Mouse (Mus musculus): ENCODE results near the gene Mfsd11.

Gene Mfsd11

GRCm38 (mm10) chr11:116852291-116852890, at the start of gene Mfsd11:
TSS of gene Mfsd11 (plus strand) at chr11:116852440.
- no peak for DNase-seq (ENCODE audit: low read depth, low spot score)

GRCm38 (mm10) chr11:116802709-116803108, 49.5 kb upstream of the Mfsd11 start:
- DNase-seq (ENCODE audit: low read depth, low spot score), result no peak

GRCm38 (mm10) chr11:116806136-116807071, 45.8 kb upstream of the Mfsd11 start:
- DNase-seq (ENCODE audit: low read depth, low spot score), result no peak

- DNase-seq (ENCODE audit: low read depth, low spot score), result peak; percentile 43
These were observed 45.1 kb upstream of the Mfsd11 start for GRCm38 (mm10) chr11:116807116-116807515.

GRCm38 (mm10) chr11:116807526-116807925, 44.7 kb upstream of the Mfsd11 start:
- DNase-seq (ENCODE audit: low read depth, low spot score), result no peak

GRCm38 (mm10) chr11:116807938-116808606, 44.2 kb upstream of the Mfsd11 start:
- peak; percentile 82 for DNase-seq (ENCODE audit: low read depth, low spot score)

GRCm38 (mm10) chr11:116808811-116809395, 43.3 kb upstream of the Mfsd11 start:
- no peak for DNase-seq (ENCODE audit: low read depth, low spot score)

- DNase-seq (ENCODE audit: low read depth, low spot score), result no peak
These were observed 42.7 kb upstream of the Mfsd11 start for GRCm38 (mm10) chr11:116809520-116809919.

- no peak for DNase-seq (ENCODE audit: low read depth, low spot score)
These were observed 41.7 kb upstream of the Mfsd11 start for GRCm38 (mm10) chr11:116810528-116810927.

GRCm38 (mm10) chr11:116810983-116811901, 41.0 kb upstream of the Mfsd11 start:
- peak; percentile 82 for DNase-seq (ENCODE audit: low read depth, low spot score)

GRCm38 (mm10) chr11:116812793-116813529, 39.3 kb upstream of the Mfsd11 start:
- DNase-seq (ENCODE audit: low read depth, low spot score), result no peak

GRCm38 (mm10) chr11:116813610-116814009, 38.6 kb upstream of the Mfsd11 start:
- no peak for DNase-seq (ENCODE audit: low read depth, low spot score)

- no peak for DNase-seq (ENCODE audit: low read depth, low spot score)
These were observed 38.0 kb upstream of the Mfsd11 start for GRCm38 (mm10) chr11:116814076-116814883.

GRCm38 (mm10) chr11:116814884-116815415, 37.3 kb upstream of the Mfsd11 start:
- DNase-seq (ENCODE audit: low read depth, low spot score), result no peak

GRCm38 (mm10) chr11:116816769-116817168, 35.5 kb upstream of the Mfsd11 start:
- DNase-seq (ENCODE audit: low read depth, low spot score), result no peak

- DNase-seq (ENCODE audit: low read depth, low spot score), result no peak
These were observed 34.7 kb upstream of the Mfsd11 start for GRCm38 (mm10) chr11:116817567-116817966.

GRCm38 (mm10) chr11:116818722-116819121, 33.5 kb upstream of the Mfsd11 start:
- no peak for DNase-seq (ENCODE audit: low read depth, low spot score)

- no peak for DNase-seq (ENCODE audit: low read depth, low spot score)
These were observed 32.2 kb upstream of the Mfsd11 start for GRCm38 (mm10) chr11:116819932-116820593.
